Mouse (Mus musculus) stomach, postnatal 0 days (tissue): ENCODE data around the gene Bcl11a.

ENCODE experiments used
- CTCF ChIP-seq: IDR thresholded peaks from 2 replicates; pipeline ENCODE4 v1.5.1; 2016; ENCODE audit warnings: antibody characterized with exemption, low read depth, mild to moderate bottlenecking, moderate library complexity
- EP300 ChIP-seq: optimal IDR thresholded peaks from 2 replicates; pipeline ENCODE3; 2016; ENCODE audit warnings: antibody characterized with exemption

GRCm38 (mm10) chr11:24158026-24158425 lies 80.2 kb downstream of the Bcl11a start:
- TF ChIP-seq CTCF (no peak), EP300 (no peak)
